Mouse (Mus musculus) 3134 (cell line): ENCODE measurements around the gene Carns1.

Experiments used
- DNase-seq: peaks from one replicate; pipeline ENCODE4 v3.0.0-alpha.2; 2011; ENCODE audit warnings: low spot score; ENCODE audit not compliant: insufficient read length; ENCODE audit errors: extremely low read depth

Carns1 gene

DNA sequence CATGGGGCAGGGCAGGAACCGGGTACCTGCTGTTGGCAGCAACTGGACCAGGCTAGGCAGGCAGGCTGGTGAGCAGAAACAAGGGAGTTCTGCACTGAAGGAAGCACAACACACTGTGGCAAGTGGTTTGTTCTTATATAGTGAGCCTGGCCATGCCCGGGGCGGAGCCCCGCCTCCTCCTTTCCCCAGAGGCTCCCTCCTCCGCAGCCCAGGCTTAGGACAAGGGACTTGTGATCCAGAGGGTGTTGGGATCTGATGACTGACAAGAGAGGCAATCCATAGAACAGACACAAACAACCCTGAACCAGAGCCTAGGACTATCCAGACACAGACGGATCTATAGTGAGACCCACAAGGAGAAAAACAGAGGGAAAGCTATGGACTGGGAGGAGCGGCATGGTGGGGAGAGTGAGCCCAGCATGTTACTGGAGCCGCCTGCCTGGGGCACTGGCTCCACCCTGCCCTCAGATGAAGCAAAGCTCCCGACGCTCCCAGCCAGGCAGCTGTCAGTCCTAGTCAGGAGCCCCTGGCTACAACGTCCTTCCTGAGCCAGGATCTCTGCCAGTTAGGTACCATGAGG is at the start of gene Carns1:
Carns1 (minus strand) TSS at position 112 of the 580 bp plus-strand sequence.
- peak; percentile 80 for DNase-seq

DNA sequence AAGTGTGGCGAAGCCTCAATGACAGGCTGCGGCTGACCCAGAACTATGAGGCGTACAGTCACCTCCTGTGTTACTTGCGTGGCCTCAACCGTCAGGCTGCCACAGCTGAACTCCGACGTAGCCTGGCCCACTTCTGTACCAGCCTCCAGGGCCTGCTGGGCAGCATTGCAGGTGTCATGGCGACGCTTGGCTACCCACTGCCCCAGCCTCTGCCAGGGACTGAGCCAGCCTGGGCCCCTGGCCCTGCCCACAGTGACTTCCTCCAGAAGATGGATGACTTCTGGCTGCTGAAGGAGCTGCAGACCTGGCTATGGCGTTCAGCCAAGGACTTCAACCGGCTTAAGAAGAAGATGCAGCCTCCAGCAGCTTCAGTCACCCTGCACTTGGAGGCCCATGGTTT is 46.9 kb upstream of the Carns1 start:
- no peak for DNase-seq

- no peak for DNase-seq
Measured at GRCm38 (mm10) chr19:4220957-4221743, 45.9 kb upstream of the Carns1 start.

- DNase-seq, result peak; percentile 30
Measured at GRCm38 (mm10) chr19:4220416-4220815, 45.1 kb upstream of the Carns1 start.

DNA sequence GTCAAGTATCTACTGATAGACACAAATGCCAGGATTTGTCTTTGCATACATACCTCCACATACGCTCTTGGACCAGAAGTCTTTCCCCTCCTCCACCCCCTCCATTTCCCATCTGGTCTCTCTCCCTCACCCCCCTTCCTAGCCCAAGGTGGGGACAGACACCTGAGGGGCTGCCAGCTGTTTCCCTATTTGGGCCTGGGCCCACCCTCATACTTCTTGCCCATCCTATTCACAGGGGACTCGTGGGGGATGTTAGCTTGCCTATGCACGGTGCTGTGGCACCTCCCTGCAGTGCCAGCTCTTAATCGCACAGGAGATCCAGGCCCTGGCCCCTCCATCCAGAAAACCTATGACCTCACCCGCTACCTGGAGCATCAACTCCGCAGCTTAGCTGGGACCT is 44.7 kb upstream of the Carns1 start:
- no peak for DNase-seq

GRCm38 (mm10) chr19:4218784-4219183 is 43.5 kb upstream of the Carns1 start:
- DNase-seq, result no peak

DNA sequence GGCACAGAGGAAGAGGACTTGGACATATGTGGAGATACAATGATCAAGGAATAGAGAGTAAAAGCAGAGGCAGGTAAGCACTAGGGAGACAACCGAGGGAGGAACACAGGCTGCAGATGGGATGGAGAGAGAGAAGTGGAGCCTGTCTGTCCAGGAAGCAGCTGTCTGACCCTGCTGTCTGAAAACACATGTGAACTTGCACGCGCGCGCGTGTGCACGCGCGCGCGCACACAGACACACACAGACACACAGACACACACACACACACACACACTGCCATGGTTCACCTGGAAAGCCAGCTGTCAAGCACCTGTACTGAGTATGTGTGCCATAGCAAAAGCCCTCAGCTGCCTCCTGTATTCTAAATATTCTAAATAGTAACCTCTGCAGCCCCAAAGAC is 43.0 kb upstream of the Carns1 start:
- DNase-seq, result no peak

- DNase-seq, result no peak
Measured at GRCm38 (mm10) chr19:4217855-4218254, 42.6 kb upstream of the Carns1 start.

- no peak for DNase-seq
Measured at GRCm38 (mm10) chr19:4217140-4217539, 41.9 kb upstream of the Carns1 start.

- peak; percentile 60 for DNase-seq
Measured at GRCm38 (mm10) chr19:4216041-4216685, 40.9 kb upstream of the Carns1 start.

DNA sequence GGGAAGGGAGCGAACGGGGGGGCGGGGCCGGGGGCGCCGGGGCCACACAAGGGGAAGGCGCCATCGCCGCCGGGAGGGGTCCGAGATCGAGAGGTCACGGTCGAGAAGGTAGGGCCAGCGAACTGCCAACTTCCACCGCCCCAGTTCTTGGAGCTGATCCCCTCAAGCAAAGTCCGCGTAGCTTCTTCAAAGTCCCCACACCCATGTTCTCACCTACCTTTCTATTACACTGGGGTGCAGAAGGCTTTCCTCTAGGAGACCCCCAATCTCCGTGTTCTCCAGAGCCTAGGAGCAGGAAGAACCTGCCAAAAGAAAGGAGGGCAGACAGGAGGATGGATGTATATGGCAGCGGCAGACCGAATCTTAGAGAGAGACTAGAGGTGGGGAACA is 40.2 kb upstream of the Carns1 start:
- no peak for DNase-seq

GRCm38 (mm10) chr19:4214771-4215450 is 39.6 kb upstream of the Carns1 start:
- peak; percentile 54 for DNase-seq

DNA sequence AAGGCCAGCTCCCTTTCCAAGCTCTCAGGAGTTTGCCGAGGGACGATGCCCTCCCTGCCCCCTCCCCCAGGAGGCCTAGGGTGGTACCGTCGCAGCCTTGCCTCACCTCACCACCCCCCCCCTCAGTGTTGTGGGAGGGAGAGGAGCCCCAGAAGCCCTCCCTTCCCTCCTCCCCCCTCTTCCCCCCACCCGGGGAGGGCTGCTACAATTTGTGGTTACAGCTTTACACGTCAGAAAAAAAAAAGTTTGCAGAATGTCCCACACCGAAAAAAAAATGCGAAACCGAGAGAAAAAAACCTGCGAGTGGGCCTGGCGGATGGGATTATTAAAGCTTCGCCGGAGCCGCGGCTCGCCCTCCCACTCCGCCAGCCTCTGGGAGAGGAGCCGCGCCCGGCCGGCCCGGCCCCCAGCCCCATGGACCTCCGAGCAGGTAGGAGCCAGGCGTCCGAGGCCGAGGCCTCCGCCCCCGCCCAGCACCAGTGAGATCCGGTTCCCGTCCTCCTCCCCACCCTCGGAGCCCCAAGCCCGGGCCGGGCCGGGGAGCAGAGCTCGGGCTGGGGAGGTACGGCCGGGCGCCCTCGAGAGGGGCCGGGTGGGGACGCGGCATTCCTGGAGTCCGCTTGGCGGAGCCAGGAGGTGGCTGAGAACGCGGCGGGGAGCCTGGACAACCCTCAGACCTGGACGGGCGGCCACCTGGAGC is 38.9 kb upstream of the Carns1 start, which contains the start of the genes Clcf1 and AC109138.7:
Clcf1 (plus strand) TSS at position 168 of the 700 bp plus-strand sequence.
AC109138.7 (plus strand) TSS at position 287 of the 700 bp plus-strand sequence.
- DNase-seq, result peak; percentile 86

- DNase-seq, result peak; percentile 89
Measured at GRCm38 (mm10) chr19:4213524-4213974, 38.3 kb upstream of the Carns1 start.

GRCm38 (mm10) chr19:4211891-4212588 is 36.8 kb upstream of the Carns1 start:
- no peak for DNase-seq

DNA sequence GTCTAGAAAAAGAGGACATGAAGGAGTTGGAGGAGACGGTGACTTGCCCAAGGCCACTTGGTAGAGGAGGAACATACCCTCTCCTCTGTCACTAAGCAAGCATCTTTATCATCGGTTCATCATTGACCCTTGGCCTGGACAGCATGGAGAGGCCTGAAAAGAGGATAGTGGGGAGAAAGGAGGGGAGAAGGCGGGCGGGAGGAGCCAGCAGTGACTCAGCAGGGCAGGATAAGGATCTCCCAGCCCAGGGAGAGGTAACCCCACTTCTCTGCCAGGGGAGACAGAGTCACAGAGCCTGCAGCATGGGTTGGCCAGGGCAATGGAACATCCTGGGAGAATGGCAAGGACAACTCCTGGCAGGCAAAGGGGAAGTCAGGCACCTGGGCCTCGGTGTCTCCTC is 33.3 kb upstream of the Carns1 start:
- no peak for DNase-seq

GRCm38 (mm10) chr19:4206971-4207370 is 31.7 kb upstream of the Carns1 start:
- DNase-seq, result peak; percentile 54

- no peak for DNase-seq
Measured at GRCm38 (mm10) chr19:4204889-4205288, 29.6 kb upstream of the Carns1 start.

DNA sequence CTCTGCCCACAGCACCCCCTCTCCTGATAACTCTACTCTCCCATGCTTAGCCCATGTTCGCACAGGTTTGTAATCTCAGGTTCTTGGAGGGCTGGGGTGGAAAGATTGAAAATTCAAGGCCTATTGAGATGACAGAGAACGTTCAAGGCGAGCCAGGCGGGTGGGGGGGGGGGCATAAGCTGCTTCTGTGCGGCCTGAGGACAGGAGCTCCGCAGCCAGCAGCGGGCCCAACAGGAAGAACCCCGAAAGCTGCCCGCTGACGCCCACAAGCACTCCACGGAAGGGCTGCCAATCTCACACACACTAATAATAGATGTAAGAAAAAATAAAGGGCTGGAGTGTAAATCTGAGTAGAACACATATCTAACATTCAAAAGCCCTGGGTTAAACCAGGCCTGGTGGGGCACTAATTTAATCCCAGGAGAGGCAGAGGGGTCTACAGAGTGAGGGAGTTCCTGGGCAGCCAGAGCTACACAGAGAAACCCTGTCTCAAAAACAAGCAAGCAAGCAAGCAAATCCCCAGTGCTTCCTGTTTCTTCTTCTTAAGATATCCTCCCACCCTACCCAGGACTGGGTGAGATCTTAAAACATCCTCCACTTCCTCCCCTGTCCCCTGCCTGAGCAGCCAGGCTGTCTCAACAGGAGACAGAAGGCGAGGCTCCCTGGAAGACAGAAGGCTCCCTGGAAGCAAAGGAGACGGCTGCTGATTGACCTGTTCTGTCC is 28.5 kb upstream of the Carns1 start:
- no peak for DNase-seq
